Mouse (Mus musculus) ES-E14 (cell line): ENCODE results near the gene Psmd12.

Experiments
- CHD2 ChIP-seq: IDR thresholded peaks from 2 replicates; pipeline ENCODE4 v1.6.1; 2014; ENCODE audit warnings: mild to moderate bottlenecking, low read depth, low read length, inconsistent platforms
- HCFC1 ChIP-seq: IDR thresholded peaks from 2 replicates; pipeline ENCODE4 v1.6.1; 2012; ENCODE audit warnings: low read length, inconsistent platforms, borderline replicate concordance; ENCODE audit not compliant: insufficient read depth
- MAFK ChIP-seq: IDR thresholded peaks from 2 replicates; pipeline ENCODE4 v1.6.1; 2014; ENCODE audit warnings: mild to moderate bottlenecking, low read depth, low read length, inconsistent platforms; ENCODE audit not compliant: insufficient read depth
- ZC3H11A ChIP-seq: IDR thresholded peaks from 2 replicates; pipeline ENCODE4 v1.6.1; 2012; ENCODE audit warnings: low read depth, mild to moderate bottlenecking, inconsistent platforms, low read length, borderline replicate concordance
- ZNF384 ChIP-seq: IDR thresholded peaks from 2 replicates; pipeline ENCODE4 v1.6.1; 2012; ENCODE audit warnings: low read depth, low read length, inconsistent platforms

DNA sequence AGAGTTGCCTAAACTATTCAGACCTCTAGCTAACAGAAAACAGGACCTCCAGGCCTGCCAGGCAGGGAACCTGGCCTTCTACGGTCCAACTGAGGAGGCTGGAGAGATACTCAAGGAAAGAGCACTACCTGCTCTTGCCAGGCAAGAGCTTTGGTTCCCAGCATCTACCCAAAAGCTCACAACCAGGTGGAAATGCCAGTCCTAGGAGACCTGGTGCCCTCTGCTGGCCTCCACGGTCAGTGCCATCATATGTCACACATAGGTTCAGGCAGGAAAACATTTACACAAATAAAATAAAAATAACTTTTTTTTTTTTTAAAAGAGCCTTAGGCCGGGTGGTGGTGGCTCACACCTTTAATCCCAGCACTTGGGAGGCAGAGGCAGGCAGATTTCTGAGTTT is 16.8 kb upstream of the Psmd12 start:
- TF ChIP-seq CHD2 (no peak), HCFC1 (no peak), ZC3H11A (0 out of 2 replicates have a peak, but pooled peaks have one; percentile 24), ZNF384 (no peak), MAFK (no peak)
